Mouse (Mus musculus) kidney, postnatal 25 days (tissue): ENCODE results near the gene Dkc1.

ENCODE experiments used
- DNase-seq, 2 experiments: peaks; one replicate each; pipeline ENCODE4 v3.0.0; 2021; ENCODE audit warnings: mixed read lengths in 2 of 2

The Dkc1 gene

GRCm38 (mm10) chrX:75095369-75096162, at the start of gene Dkc1:
Gene Dkc1, plus strand, starts transcription at chrX:75095854.
- DNase-seq: peak; percentile 93 to 96

- peak in 1 of 2 experiments; percentile 44 for DNase-seq
These were observed 49.7 kb upstream of the Dkc1 start for GRCm38 (mm10) chrX:75045931-75046330.

GRCm38 (mm10) chrX:75046921-75047635, 48.6 kb upstream of the Dkc1 start:
- peak; percentile 54 to 63 for DNase-seq

- no peak for DNase-seq
These were observed 39.4 kb upstream of the Dkc1 start for GRCm38 (mm10) chrX:75056120-75056775.

GRCm38 (mm10) chrX:75082351-75082750, 13.3 kb upstream of the Dkc1 start:
- DNase-seq: peak in 1 of 2 experiments; percentile 4

GRCm38 (mm10) chrX:75083982-75084773, 11.5 kb upstream of the Dkc1 start:
- peak; percentile 1 to 38 for DNase-seq

GRCm38 (mm10) chrX:75084774-75085508, 10.7 kb upstream of the Dkc1 start, which contains the start of gene Gab3:
Gene Gab3, minus strand, starts transcription at chrX:75085458.
- peak; percentile 61 to 73 for DNase-seq

- DNase-seq: no peak
These were observed 10.0 kb upstream of the Dkc1 start for GRCm38 (mm10) chrX:75085654-75086053.

- peak in 1 of 2 experiments; percentile 4 for DNase-seq
These were observed 613 bp downstream of the Dkc1 start for GRCm38 (mm10) chrX:75096163-75096770.

GRCm38 (mm10) chrX:75098799-75099198, 3.1 kb downstream of the Dkc1 start:
- DNase-seq: no peak

GRCm38 (mm10) chrX:75102293-75102692, 6.6 kb downstream of the Dkc1 start:
- DNase-seq: no peak

- no peak for DNase-seq
These were observed 19.9 kb downstream of the Dkc1 start for GRCm38 (mm10) chrX:75115550-75115949.

- peak in 1 of 2 experiments; percentile 5 for DNase-seq
These were observed 30.0 kb downstream of the Dkc1 start for GRCm38 (mm10) chrX:75125606-75126005.

GRCm38 (mm10) chrX:75126893-75127292, 31.2 kb downstream of the Dkc1 start:
- no peak for DNase-seq

- peak; percentile 38 to 71 for DNase-seq
These were observed 32.8 kb downstream of the Dkc1 start for GRCm38 (mm10) chrX:75128333-75128980.

- DNase-seq: no peak
These were observed 33.8 kb downstream of the Dkc1 start for GRCm38 (mm10) chrX:75129474-75129873.

- peak; percentile 84 to 91 for DNase-seq
These were observed 35.0 kb downstream of the Dkc1 start, which contains the start of gene Mpp1 for GRCm38 (mm10) chrX:75130467-75131160. Gene Mpp1, minus strand, starts transcription at chrX:75131016.

GRCm38 (mm10) chrX:75136938-75137337, 41.3 kb downstream of the Dkc1 start:
- DNase-seq: no peak

- no peak for DNase-seq
These were observed 42.1 kb downstream of the Dkc1 start for GRCm38 (mm10) chrX:75137729-75138128.

GRCm38 (mm10) chrX:75138182-75138581, 42.5 kb downstream of the Dkc1 start:
- DNase-seq: no peak
